Mouse (Mus musculus): ENCODE measurements at regions not wholly inside any gene's neighbourhood (a gene's known extent, or its start where the extent isn't known, plus 50 kb on each side); places are given as distances from the start of the nearest gene placed in this dataset.

GRCm38 (mm10) chr2:139338240-139338639 lies 155.5 kb upstream of the Sptlc3 start:
- no peak for TF ChIP-seq CTCF (IDR thresholded peaks at IDR 0.05; ENCODE audit: low read depth)
- no peak for TF ChIP-seq EP300 (IDR thresholded peaks at IDR 0.05; ENCODE audit: low read depth)

Data from liver, postnatal 0 days (tissue).